Mouse (Mus musculus) forebrain, postnatal 0 days (tissue): ENCODE measurements around the gene Egr2. TPM values are rescaled to one million over a fixed set of nuclear protein-coding genes. Genes with fewer than 3 reads are reported as not detected.
A peak's percentile ranks its signal among the peaks of the same experiment; 100 is the strongest.

Source experiments
- ATAC-seq: fragments of 200-750 bp; cut with Nextera tagmentation; 2 replicates; pipeline ENCODE4 v1.8.0; 2017; ENCODE audit warnings: mild to moderate bottlenecking, moderate library complexity
- DNase-seq: peaks from one replicate; pipeline ENCODE4 v3.0.0-alpha.2; 2015
- H3K27ac ChIP-seq: fragments of 300-500 bp; sonication (generic); 2 replicates; pipeline ENCODE4 v1.5.1; 2014; ENCODE audit warnings: low read depth, mild to moderate bottlenecking, antibody characterized with exemption, low read length, moderate library complexity, mixed read lengths
- H3K27me3 ChIP-seq: fragments of 300-500 bp; sonication (generic); 2 replicates; pipeline ENCODE4 v1.6.1; 2014; ENCODE audit warnings: mild to moderate bottlenecking, low read length, mixed read lengths; ENCODE audit not compliant: insufficient read depth
- H3K36me3 ChIP-seq: fragments of 300-500 bp; sonication (generic); 2 replicates; pipeline ENCODE4 v1.6.1; 2014; ENCODE audit warnings: mild to moderate bottlenecking, moderate library complexity; ENCODE audit not compliant: insufficient read depth
- H3K4me1 ChIP-seq: fragments of 300-500 bp; sonication (generic); 2 replicates; pipeline ENCODE4 v1.6.1; 2014; ENCODE audit warnings: antibody characterized with exemption; ENCODE audit not compliant: insufficient read depth
- H3K4me2 ChIP-seq: fragments of 300-500 bp; sonication (generic); 2 replicates; pipeline ENCODE4 v1.6.1; 2014; ENCODE audit warnings: low read depth, mild to moderate bottlenecking, moderate library complexity
- H3K4me3 ChIP-seq: fragments of 300-500 bp; sonication (generic); 2 replicates; pipeline ENCODE4 v1.5.1; 2014; ENCODE audit warnings: low read depth, low read length, mixed read lengths
- H3K9ac ChIP-seq: fragments of 300-500 bp; sonication (generic); 2 replicates; pipeline ENCODE4 v1.6.1; 2014; ENCODE audit warnings: mild to moderate bottlenecking
- H3K9me3 ChIP-seq: fragments of 300-500 bp; sonication (generic); 2 replicates; pipeline ENCODE4 v1.6.1; 2016; ENCODE audit warnings: low read length
- CTCF ChIP-seq: sonication (generic); IDR thresholded peaks from 2 replicates; pipeline ENCODE4 v1.5.1; 2016; ENCODE audit warnings: antibody characterized with exemption, control low read depth, low read depth
- WGBS: fragments of 180-500 bp; shearing (Covaris S2); extraction: QIAGEN DNeasy Blood & Tissue Kit; methylation state at CpG from one replicate; pipeline ENCODE4 v1.1.7; 2014; 5-methylcytosine and 5-hydroxymethylcytosine counted together
- polyA plus RNA-seq: library from polyadenylated mRNA; unstranded; fragments of >200 nt; fragmentation: Nextera tagmentation; extraction: Ambion mirVana; gene quantifications from 2 replicates; pipeline ENCODE4 v1.2.1, GENCODE M21; 2015
- total RNA-seq: library from RNA; depleted of rRNA; stranded (reverse); fragments of >200 nt; gene quantifications from 2 replicates; pipeline ENCODE4 v1.2.3, GENCODE M21; 2014; rRNA removed

The Egr2 gene
- total RNA-seq (1.3 and 2.5 TPM in 2 replicates), polyA plus RNA-seq (1.1 and 1.2 TPM in 2 replicates)

DNA sequence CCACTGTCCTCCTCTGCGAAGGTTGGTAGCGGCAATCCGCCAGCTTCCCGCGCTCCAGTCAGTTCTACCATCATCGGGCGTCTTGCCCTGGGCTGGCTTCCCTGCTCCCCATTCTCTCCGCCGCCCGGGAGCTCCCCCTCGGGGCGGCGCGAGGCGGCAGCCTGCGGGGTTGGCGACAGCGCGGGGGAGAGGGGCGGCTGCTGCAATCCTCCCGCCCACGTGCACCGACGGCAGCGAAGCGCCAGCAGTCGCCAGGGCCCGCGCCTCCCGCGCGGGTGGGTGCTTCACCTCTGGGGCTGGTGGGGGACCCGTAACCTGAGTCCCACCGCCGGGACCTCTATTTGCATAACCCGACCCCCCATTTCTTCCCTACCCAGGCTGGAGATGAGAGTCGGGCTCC is at the start of gene Egr2:
TSS of gene Egr2 (plus strand) at position 220 of the 400 bp plus-strand sequence.
- ATAC-seq (no peak), DNase-seq (peak; percentile 42)
- H3K9ac ChIP-seq, result no peak within 1 kb of the TSS
- no peak within 1 kb of the TSS for H3K27ac ChIP-seq
- peak within 1 kb of the TSS; percentile 94 for H3K4me2 ChIP-seq
- peaks cover 72% of the 10 kb centered on the region for H3K27me3 ChIP-seq
- H3K9me3 ChIP-seq, result no peaks in the 10 kb centered on the region
- H3K4me1 ChIP-seq, result peaks cover 5% of the 10 kb centered on the region; the same call in 1 of the 2 replicates
- 3% methylated on average over 37 of the region's 37 CpGs for WGBS
- no peaks in the 10 kb centered on the region for H3K36me3 ChIP-seq
- H3K4me3 ChIP-seq, result peak within 1 kb of the TSS; percentile 57
- peak; percentile 45 for TF ChIP-seq CTCF

DNA sequence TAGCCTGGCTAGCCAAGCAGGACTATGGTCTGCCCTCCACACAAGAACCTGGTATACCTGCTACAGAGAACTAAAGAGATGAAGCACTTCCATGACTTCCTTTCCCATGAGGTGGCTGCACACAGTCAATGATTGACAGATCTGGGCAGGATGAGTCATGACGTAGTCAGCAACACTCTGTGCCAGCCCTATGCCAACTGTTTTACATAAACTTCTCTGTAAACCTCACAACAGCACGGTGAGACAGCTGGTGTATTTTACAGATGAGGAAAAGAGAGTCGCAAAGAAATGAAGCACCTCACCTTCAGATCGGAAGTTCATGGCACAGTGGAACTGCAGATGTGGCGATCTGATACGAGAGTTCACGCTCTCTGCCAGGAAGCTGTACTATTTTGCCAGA is 47.8 kb upstream of the Egr2 start:
- peak; percentile 58 for DNase-seq
- H3K27ac ChIP-seq, result no peak overlapping the region
- peak; percentile 83 for ATAC-seq
- 0 out of 2 replicates have a peak, but pooled peaks cover 5% of the 10 kb centered on the region for H3K9me3 ChIP-seq
- no peak overlapping the region for H3K4me2 ChIP-seq
- no peaks in the 10 kb centered on the region for H3K36me3 ChIP-seq
- 74% methylated on average over 7 of the region's 7 CpGs for WGBS
- no peaks in the 10 kb centered on the region for H3K27me3 ChIP-seq
- no peak for TF ChIP-seq CTCF
- H3K9ac ChIP-seq, result no peak overlapping the region
- H3K4me3 ChIP-seq, result no peak overlapping the region
- no peaks in the 10 kb centered on the region for H3K4me1 ChIP-seq

DNA sequence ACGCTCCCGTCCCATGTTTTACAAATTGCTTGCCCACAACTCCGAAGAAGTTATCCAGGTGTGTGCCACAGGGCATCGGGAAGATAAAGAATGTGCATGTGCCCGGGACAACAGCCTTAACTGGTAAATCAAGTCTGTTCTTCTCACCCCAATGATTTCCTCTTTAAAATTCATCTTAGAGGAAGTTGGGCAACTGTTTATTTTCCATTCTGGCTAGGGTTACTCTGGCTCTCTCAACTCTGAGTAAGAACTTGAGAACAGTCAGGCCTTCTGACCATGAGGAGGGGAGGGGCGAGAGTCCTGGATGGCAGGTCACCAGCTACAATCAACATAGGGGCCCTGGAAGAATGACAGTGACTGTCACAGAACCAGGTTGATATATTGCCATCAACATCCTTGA is 45.4 kb upstream of the Egr2 start:
- WGBS, result 89% methylated on average over 6 of the region's 6 CpGs
- no peak overlapping the region for H3K4me2 ChIP-seq
- H3K4me3 ChIP-seq, result no peak overlapping the region
- ATAC-seq (no peak), DNase-seq (no peak)
- no peaks in the 10 kb centered on the region for H3K36me3 ChIP-seq
- H3K9ac ChIP-seq, result no peak overlapping the region
- no peak for TF ChIP-seq CTCF
- no peak overlapping the region for H3K27ac ChIP-seq
- 0 out of 2 replicates have a peak, but pooled peaks cover 5% of the 10 kb centered on the region for H3K9me3 ChIP-seq
- H3K4me1 ChIP-seq, result no peaks in the 10 kb centered on the region
- H3K27me3 ChIP-seq, result no peaks in the 10 kb centered on the region

DNA sequence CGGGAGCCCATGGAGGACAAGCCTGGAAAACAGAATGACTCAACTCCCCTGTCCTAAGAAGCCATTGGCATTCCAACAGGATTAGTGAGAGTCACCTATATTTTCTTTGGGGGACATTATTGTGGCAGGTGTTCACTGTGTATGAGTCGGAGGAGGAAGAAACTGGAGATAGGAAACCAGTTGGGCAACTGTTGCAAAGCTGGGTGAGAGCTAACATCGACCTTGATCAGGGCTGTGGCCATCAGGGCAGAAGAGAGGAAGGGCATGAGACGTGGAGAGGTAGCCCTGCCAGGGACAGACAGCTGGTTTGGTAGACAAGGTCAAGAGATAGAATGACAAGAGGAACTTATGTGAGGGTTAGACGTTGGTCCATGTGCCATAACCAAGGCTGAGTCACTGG is 44.6 kb upstream of the Egr2 start:
- Histone ChIP-seq H3K9me3 (no peaks in the 10 kb centered on the region), H3K4me3 (no peak overlapping the region), H3K4me2 (no peak overlapping the region), H3K27me3 (no peaks in the 10 kb centered on the region), H3K36me3 (no peaks in the 10 kb centered on the region), H3K9ac (no peak overlapping the region), H3K27ac (no peak overlapping the region), H3K4me1 (no peaks in the 10 kb centered on the region)
- 86% methylated on average over 5 of the region's 5 CpGs for WGBS
- no peak for TF ChIP-seq CTCF
- ATAC-seq, result no peak
- no peak for DNase-seq

DNA sequence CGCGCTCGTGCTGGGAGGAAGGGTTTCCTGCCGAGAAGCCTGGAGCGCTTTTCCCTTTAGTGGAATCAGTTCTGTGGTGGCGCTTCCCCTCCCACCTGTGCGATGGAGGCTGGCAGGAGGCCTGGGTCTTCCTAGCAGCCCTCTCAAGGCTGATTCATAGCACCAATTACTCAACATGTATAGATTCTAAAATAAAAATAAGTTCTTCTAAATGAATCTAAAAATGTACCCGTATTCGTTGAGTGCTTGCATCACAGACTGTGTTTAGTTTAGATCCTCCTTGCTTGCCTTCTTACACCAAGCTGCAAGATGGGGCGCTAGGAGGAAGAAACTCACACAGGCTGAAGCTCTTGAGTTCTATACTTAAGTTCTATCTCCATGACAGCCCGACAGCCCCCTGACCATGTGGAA is 43.1 kb upstream of the Egr2 start:
- DNase-seq (peak; percentile 30), ATAC-seq (peak; percentile 74)
- no peaks in the 10 kb centered on the region for H3K36me3 ChIP-seq
- H3K9me3 ChIP-seq, result no peaks in the 10 kb centered on the region
- H3K4me1 ChIP-seq, result no peaks in the 10 kb centered on the region
- H3K4me3 ChIP-seq, result no peak overlapping the region
- no peak for TF ChIP-seq CTCF
- no peak overlapping the region for H3K27ac ChIP-seq
- no peak overlapping the region for H3K4me2 ChIP-seq
- H3K9ac ChIP-seq, result no peak overlapping the region
- 73% methylated on average over 11 of the region's 11 CpGs for WGBS
- no peaks in the 10 kb centered on the region for H3K27me3 ChIP-seq

DNA sequence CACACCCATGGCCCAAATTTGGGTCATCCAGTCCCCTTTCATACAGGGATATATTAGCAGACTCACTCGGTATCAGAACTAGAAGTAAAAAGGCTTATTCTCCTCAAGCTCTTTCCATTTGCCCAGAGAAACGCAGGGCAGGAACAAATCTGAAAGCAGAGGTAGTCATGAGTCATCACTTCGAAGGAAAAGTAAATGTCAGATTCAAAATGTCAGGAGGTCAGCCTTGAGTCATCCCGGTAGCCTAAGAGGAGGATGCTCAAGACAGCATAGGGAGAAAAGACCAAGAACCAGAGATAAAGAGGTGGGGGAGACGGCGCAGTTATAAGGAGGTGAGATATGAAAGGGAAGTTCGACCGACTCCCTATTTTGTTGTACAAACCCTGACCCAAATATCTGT is 41.7 kb upstream of the Egr2 start:
- TF ChIP-seq CTCF, result no peak
- WGBS, result 79% methylated on average over 8 of the region's 8 CpGs
- ATAC-seq, result no peak
- Histone ChIP-seq H3K4me2 (no peak overlapping the region), H3K27ac (no peak overlapping the region), H3K27me3 (no peaks in the 10 kb centered on the region), H3K36me3 (no peaks in the 10 kb centered on the region), H3K9me3 (no peaks in the 10 kb centered on the region), H3K4me3 (no peak overlapping the region), H3K4me1 (no peaks in the 10 kb centered on the region), H3K9ac (no peak overlapping the region)
- no peak for DNase-seq

DNA sequence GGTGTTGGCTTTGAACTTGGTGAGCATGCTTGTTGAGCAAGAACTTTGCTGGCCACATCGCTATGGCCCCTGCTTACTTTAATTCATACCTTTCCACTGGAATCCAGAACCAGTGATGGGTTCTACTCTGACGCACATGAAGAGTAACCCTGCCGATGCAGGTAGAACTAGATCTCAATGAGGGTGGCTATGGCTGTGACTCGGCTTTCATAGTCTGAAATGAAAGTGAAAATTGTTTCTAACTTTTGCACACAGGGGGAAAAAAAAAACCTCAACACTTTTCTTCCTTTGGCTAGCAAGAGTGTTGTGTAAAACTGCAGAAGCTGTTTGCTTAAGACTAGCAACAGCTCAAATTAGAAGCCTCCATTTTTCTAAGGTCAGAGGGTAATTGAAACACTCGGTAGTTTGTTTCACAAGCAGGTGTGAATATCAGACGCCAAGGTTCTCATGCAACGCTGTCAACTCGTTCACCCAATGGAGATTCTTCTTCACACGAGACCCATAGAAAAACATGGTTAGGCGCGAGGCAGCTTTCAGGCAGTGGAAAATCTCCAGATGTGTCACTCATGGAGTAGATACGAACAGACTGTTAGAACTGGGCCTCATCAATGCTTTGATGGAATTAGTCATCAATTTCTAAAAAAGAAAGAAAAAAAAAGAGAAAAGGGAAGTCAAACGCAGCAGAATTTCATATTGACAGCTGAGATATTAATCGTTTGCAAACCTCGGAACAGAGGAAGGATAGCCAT is 38.0 kb upstream of the Egr2 start:
- H3K36me3 ChIP-seq, result no peaks in the 10 kb centered on the region
- no peak overlapping the region for H3K4me3 ChIP-seq
- no peak for TF ChIP-seq CTCF
- H3K4me1 ChIP-seq, result no peaks in the 10 kb centered on the region
- no peak for DNase-seq
- H3K9ac ChIP-seq, result no peak overlapping the region
- no peak overlapping the region for H3K4me2 ChIP-seq
- H3K9me3 ChIP-seq, result no peaks in the 10 kb centered on the region
- WGBS, result 92% methylated on average over 15 of the region's 15 CpGs
- H3K27ac ChIP-seq, result no peak overlapping the region
- H3K27me3 ChIP-seq, result no peaks in the 10 kb centered on the region
- ATAC-seq, result no peak
